Mouse (Mus musculus) adrenal gland, adult 8-10 months (tissue): Measurements from ENCODE around the gene Vwa3b. TPM values are rescaled to one million over a fixed set of nuclear protein-coding genes. Genes with fewer than 3 reads are reported as not detected.
"Not testable (repeated sequence)": the region's sequence is repeated elsewhere in the genome, so short reads cannot be mapped to it uniquely, and the experiment has no call there.

Experiments used
- DNase-seq: peaks from one replicate; pipeline ENCODE4 v3.0.0; 2022
- total RNA-seq, 4 experiments: library from RNA; stranded (reverse); gene quantifications; 2 replicates each; pipeline ENCODE4 v1.2.4; 2022

Vwa3b gene
- total RNA-seq: 1 to 10 TPM in 2 of 4 experiments, under 1 TPM in 2; 0.46 to 1.3 (median 1.0) TPM

DNA sequence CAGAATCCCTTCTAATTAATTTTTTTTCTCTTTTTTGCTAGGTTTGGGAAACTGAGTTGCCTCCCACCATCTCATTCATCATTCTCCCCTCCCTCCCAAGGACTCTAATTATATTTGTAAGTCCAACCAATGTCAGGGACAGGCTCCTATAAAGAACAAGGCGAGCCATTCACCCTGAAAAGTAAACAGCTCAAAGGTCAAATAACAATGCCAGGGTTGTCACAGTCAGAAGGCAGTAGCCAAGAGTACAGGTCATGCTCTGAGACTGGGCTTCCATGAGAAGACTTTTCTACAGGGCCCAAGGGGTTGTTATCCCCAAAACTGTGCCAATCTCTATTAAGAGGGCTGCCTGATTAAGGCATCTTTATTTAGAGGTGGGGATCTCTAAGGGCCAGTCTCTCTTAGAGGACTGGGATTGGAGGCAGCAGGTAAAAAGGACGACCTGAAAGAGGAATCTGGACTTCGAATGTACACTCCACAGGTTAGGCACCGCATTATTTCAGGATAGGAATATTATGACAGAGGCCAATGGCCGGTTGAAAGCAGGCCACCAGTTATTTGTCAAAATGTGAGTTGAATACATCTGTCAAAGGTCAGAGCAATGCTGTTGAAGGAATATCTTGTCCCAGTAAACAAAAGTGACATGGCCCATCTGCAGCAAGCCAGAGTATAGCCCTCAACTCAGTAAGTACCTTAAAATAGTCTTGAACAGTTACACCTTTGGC lies at the start of gene Vwa3b:
Gene Vwa3b, plus strand, starts transcription at position 635 of the 725 bp plus-strand sequence.
- DNase-seq: no peak

DNA sequence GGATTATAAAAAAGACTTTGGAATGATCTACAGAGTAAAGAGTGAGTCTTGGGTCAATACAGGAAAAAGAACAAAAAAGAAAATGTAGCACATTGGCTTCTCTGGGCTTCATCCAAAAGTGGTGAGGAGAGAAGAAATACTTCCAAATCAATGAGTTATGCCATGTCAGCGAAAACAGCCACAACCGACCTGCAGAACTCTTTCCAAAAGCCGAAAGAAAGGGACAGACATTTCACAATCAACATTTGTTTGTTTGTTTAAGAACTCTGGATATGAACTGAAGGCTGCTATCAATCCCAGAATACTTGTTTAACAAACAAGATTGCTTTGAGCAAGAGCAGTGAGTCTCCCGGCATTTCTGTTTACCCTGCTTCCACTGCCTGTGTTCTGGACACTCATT lies 49.6 kb upstream of the Vwa3b start:
- DNase-seq: no peak

DNA sequence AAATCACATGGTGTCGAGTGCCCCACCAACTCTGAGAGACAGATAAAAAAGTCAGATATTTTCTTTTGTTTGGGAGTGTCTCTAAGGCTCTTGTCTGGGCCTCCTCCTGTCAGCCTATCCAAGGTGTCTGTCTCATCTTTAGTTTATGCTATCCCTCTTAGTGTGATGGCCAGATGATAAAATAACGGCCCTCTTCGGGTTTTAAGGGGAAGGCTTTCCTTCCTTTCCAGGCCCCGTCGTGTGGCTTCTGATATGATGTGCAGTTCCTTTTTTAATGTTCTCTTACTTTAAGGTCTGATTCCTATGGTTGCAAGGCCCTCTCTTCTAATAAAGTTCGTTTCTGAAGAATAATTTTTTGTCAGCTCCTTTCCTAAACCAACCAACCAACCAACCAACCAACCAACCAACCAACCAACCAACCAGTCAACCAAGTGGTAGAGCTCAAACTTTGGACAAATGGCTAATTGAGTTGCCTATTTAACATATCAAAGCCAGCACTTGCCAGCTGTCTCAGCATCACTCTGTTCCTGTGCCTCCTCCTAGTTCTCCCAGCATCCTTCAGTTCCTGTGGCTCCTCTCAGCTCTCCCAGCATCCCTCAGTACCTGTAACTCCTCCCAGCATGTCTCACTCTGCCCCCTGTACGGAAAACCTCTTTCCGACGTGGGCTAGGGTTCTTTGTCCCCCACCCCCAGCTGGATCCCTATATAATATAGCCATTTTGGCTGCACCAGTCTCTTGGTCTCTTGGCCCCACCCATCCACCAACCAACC lies 44.0 kb upstream of the Vwa3b start:
- DNase-seq: no peak

DNA sequence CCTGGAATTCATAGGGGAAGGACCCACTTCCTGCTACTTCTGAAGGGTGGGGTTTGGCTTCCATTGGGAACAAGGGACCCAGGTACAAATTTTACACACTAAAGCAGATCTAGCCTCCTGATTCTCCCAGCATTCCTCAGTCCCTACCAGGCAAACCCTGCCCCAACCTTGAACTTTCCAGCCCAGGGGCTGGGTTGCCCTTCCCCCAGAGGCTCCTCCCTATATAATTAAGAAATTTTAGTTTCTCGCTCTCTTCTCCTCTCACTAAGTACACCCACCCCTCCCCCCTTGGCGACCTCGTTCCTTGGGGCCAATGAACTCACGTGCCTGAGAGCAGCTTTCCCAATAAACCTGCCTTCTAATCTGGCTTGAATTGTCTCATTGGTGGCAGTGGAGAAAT lies 42.6 kb upstream of the Vwa3b start:
- no peak for DNase-seq

DNA sequence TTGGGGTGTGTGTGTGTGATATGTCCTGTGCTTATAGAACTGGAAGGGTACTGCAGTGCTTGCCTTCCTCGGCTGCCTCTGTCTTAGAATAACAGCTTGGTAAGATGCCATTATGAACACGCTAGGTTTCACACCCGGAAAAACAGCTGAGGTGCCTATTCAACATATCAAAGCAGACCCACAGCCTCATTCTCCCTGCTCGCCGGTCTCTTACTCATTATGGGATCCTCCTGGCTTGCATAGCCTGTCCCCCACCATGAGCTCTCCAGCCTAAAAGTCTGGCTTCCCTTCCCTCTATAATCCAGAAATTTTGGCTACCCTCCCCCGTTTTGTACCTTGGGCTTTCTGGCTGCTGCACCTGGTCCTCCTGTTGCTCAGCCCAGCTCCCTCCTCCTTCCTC lies 42.0 kb upstream of the Vwa3b start:
- no peak for DNase-seq

DNA sequence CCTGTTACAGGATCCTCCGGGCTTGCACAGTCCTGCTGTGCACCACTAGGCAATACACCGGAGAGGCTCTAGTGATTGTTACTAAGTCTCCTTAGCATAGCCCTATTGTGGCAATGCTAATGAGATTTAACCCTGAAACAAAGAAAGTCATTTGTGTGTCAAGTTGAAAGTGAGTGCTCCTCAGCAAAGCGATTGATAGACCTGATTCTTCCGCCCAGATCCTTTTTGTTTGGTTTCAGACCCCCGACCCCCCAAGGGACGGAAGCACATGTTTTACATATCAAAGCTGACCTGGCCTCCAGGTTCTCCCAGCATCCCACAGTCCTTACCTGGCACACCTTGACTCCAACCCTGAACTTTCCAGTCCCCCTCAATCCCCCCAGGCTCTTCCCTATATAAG lies 40.5 kb upstream of the Vwa3b start:
- DNase-seq: no peak

DNA sequence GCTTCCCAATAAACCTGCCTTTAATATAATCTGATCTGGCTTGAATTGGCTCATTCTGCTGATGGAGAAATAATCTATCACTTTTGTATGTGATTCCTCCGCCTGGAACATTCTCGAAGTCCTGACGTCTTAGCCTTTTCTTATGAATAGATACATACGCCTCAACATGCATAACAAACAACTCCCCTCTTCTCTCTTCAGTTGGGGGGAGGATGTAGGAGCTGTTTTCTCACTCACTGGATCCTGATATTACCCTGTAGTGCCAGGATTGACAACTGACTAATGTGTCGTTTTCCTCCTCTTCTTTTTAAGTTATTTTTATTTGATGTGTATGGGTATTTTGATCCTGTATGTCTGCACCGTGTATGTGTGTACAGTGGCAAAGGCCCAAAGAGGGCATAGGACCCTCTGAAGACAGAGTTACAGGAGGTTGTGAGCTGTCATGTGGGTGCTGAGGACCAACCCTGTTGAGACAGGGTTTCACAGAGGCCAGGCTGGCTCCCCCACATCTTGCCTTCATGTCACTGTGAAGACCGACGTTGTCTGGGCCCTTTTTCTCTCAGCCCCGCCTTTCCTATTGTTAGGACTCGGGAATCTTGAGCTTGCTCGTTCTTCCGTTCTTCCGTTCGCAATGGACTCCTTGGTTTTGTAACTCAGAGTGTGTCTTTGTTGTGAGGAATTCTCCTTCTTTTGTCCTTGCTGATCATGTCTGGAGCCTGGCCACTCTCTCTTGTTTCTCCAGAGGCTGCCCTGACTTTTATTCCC lies 39.8 kb upstream of the Vwa3b start:
- DNase-seq: no peak

DNA sequence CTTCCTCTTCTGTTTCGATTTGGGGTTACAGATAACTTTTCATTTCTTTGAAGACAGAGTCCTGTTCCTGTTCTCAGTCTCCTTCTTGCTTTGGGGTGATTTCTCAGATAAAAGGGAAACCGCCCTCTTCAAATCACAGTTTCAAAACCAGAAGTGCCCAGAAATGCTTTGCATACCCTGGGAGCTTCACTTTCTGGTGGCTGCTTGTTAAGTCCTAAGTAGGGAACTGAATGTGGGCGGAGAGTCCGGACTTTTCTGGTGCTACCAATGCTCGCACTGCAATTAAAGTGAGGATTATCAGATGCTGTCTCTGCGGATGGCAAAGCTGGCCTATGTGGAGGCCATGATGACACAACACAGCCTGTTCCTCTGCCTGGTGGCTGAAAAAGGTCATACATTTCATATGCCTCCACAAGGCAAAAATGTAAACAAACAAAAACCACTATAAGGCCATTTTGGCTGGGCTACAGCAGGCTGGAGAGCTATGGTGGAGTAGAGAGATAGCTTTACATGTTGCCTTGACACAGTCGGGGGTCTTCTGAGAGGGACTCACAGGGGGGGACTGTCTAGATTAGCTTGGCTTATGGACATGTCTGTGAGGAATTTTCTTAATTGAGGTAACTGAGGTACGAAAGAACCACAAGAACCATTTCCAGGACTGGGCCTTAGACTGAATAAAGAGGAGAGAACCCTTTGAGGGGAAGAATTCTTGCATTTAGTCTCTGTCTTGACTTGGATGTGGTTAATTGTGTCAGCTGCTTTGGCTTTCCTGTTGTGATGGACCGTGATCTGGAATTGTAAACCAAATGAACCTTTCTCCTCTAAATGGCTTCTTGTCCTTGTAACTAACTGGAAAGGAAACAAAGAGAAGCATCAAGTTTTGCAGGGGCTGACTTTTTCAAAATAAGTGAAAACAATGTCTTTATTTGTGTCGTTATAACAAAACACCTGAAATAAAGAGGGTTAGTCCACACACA lies 38.9 kb upstream of the Vwa3b start:
- no peak for DNase-seq

DNA sequence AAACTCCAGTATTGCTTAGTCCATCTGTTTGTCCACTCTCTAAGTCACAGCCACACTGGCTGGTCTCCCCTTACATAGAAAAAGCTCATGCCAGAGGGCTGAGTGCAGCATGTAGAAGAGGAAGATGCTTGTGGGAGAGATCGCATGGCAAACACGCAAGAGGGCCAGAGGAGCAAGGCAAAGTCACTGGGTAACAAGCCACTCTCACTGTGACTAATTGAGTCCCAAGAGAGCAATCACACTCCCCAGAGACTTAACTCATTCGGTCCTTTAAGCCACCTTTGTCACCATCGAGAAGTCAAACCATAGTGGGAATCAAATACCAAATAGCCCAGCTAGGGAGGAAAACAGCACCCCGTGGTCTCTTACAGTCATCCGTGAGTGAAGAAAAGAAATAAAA lies 38.2 kb upstream of the Vwa3b start:
- DNase-seq: no peak

DNA sequence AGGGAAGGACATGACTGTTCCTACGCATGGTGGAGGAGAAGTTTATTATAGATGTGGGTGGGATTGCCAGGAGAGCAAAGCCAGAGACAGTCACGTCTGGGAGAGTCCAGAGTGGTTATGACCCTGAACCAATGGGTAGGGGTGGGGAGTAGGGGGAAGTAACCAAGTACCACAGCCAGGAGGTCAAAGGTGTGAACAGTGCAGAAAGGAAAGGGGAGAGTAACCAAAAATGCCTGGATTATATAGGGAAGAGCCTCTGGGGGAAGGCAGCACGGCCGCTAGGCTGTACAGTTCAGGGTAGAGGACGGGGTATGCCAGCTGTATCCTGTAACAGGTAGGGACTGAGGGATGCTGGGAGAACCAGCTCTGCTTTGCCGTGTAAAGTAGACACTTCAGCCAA lies 37.8 kb upstream of the Vwa3b start:
- no peak for DNase-seq

DNA sequence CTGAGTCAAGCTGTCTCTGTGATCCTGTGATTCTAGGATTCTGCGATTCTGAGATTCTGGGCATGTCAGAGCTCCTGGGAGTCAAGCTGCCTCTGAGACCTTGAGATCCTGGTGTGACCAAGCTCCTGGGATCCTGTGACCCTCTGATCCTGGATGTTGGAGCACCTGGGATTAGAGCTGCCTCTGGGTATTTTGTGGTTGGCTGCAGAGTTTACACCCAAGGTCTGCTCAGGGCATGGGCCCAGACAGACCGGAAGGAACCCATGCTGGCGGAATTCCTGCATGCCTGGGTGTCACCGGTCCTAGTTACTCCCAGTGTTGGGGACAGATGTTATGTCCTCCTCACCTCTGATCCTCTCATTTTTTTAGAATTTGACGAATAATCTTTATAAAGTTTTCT lies 32.1 kb upstream of the Vwa3b start:
- DNase-seq: no peak

DNA sequence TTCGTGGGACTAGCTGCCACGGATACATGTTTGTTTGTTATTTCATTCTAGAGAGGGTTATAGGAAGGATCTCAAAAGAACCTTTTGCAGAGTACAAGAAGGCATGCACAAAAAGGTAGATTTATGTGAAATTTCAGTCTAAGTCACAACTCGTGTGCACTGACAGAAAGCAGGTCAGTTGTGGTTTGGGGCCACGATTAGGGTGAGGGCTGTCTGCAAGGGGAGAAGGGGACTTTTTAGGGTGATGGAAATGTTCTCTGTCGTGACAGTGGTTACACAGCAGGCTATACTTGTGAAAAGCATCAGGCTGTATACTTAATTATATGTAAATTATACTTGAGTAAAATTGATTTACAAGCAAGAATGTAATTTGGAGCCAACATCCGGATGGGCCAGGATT lies 30.6 kb upstream of the Vwa3b start:
- no peak for DNase-seq

DNA sequence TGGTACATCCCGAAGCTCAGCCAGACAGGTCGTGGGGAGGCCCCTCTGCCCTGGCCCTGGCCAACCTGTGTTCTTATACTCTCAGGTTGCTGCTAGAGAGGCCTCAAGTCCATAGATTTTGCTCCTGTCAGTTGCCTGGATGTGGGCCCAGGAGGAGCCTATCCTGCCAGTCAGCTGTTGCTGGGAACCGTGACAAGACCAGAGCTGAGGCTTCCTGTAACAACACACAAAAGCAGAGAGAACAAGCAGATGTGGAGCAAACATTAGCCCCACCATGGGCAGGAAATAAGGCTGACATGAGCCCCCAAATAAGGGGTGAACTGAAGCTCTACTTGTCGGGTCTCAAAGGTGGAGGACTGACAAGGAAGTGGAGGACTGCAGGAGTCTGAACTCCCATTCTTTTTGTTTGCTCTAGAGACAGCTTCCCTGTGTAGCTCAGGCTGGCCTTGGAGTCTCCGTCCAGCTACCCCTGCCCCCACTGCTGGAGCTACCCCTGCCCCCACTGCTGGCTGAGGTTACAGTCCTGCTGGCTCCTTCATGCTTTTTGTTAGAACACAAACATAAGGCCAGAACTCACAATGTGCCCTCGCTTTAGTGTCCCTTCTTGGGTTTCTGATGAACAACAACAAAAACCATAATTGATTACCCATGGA lies 29.7 kb upstream of the Vwa3b start:
- DNase-seq: peak; percentile 65

DNA sequence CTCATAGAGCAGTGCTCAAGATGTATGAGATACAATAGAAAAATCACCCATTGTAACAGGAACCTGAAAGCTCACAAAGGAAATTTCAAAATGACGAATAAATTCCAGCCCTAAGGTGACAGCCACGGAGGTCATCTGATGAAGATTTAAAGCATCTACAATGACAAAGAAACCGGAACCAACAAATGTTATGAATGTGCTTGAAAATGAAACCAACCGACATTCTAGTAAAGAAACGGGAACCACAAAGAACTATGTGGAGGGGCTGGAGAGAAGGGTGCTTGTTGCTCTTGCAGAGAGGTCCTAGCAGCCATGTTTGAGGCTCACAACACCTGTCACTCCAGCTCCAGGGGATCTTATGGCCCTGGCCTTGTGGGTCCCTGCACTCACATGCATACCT lies 26.1 kb upstream of the Vwa3b start:
- DNase-seq: no peak

DNA sequence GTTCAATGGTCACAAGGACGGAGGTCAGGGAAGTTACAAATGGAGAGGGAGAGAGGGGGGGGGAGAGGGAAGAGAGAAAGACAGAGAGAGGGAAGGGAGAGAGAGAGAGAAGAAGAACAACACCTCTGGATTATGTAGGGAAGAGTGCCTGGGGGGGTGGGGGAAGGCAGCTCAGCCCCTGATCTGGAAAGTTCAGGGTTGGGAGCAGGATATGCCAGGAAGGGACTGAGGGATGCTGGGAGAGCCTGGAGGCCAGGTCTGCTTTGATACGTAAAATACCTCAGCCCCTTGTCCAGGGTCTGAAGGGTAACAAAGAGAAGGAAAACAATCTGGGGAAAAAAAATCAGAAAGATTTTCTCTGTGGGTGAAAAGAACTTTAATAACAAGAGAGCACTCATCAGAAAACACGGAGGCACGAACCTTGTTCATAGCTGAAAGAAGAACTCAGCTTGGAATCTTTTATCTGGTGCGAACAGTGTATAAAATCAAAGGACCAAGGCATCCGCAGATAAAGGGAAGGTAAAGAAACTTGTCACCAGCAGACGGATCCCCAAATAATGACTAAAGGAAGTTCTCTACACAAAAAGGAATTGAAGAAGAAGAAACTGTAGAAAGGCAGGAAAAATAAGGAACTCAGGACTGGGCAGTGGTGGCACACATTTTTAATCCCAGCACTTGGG lies 24.6 kb upstream of the Vwa3b start:
- DNase-seq: no peak

DNA sequence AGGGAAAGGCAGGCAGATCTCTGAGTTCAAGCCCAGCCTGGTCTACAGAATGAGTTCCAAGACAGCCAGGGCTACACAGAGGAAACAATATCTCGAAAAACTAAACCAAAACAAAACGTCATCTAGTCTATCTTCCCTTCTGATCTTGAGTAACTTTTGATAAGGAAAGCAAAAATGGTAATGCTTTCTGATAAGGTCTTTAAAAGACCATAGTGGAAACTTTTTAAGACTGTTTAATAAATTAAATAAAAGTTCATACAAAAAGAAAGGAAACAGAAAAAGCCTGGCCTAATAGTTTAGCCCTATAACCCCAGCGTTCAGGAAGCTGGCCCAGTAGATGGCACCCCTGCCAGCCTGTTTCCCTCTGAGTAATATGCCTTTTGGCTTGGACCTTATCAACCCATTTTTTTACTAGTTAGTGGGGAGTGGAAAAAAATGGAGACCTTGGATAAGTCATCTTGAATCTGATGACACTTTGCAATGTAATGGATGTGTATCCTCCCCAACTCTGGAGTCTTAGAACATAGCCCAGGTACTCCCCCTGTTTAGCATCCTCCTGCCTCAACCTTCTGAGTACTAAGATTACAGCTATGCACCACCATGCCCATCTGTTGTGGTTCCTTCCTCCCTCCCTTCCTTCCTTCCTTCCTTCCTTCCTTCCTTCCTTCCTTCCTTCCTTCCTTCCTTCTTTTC lies 23.9 kb upstream of the Vwa3b start:
- no peak for DNase-seq

DNA sequence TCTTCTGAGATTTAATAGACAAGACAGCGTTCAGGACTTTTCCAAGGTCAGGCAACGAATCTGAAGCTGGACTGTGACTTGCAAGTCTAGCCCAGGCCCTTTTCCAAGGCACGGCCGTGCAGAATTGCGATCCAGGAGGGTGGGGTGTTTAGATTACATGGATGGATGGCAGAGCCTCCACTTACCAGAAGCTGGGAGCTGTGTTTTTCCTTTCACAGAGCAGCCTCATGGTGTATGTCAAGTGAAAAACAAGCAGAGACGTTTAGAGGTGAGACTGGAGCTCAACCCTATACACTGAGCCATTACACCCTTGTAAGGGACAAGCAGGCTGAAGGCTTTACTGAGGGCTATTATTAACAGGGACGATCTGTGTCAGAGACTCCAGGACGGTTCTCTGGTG lies 21.9 kb upstream of the Vwa3b start:
- DNase-seq: no peak

DNA sequence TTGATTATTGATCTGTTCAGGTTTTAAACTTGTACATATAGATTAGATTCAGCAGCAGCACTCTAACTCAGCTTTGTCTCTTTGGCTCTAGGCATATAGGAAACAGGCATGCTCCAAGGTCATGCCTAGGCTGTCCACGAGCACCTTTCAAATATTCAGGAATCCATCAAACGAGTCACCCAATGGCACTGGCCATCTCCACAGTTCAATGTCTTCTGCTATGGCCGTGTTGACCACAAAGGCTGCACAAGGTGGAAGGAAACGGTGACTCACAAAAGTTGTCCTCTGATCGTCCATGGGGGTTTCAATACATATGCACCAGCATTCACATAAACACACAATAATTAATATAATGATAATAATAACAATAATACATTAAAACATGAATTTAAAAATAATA lies 21.4 kb upstream of the Vwa3b start:
- no peak for DNase-seq

DNA sequence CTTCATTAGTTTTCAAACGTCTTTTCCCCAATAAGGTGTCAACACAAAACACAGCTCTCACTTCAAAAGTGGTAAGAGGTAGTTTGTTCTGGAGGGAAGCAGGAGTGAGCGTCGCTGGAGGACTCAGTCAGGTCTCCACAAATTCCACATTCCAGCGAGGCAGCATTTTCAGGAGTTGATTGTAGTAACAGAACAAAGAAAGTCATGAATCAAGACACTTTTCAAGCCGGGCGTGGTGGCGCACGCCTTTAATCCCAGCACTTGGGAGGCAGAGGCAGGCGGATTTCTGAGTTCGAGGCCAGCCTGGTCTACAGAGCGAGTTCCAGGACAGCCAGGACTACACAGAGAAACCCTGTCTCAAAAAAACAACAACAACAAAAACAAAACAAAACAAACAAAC lies 19.9 kb upstream of the Vwa3b start:
- not testable (repeated sequence) for DNase-seq

DNA sequence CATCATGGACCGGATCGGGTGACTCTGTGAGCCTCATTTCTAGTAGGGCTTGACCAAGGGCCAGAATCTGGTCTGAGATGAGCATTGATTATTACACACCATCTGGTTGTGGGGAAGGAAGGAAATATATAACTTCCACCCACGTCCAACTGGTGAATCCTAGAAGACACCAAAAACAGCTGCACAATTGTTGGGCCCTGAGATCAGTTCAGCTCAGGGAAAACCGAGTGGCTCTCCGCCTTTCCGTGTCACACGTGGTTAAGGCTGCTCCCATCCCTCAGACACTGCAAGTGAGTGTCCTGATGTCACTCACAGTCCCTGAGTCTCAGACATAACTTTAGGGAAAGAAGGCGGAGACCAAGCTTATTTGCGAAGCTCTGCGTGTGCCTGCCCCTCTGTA lies 16.5 kb upstream of the Vwa3b start:
- no peak for DNase-seq
